Mouse (Mus musculus) liver, adult 2 months (tissue): Measurements from ENCODE around the gene Olfr691.

ENCODE experiments used
- CTCF ChIP-seq: fragments of 200-500 bp; IDR thresholded peaks from 2 replicates; pipeline ENCODE4 v1.5.1; 2011; ENCODE audit warnings: low read depth, low read length, control low read depth
- POLR2A ChIP-seq: fragments of 200-500 bp; IDR thresholded peaks from 2 replicates; pipeline ENCODE4 v1.6.1; 2011; ENCODE audit warnings: low read length, control low read depth; ENCODE audit not compliant: insufficient read depth; ENCODE audit errors: extremely low read depth

DNA sequence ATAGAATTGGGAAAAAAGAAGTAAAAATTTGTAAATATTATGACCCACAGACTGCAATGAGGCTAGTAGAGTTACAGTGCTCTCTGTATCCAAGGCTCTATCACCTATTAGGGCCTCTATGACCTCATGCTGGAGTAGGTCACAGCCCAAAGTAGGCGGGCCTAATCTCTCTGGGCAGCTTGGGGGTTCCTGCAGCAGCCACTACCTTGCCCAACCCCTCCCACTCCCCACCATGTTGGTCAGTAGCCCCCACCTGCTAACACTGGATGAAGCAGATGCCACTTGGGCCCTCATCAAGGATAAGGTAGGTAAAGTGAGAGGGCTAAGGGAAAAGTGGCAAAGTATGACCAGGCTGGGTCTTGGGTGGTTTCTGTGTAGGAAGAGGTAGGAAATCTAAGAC lies 32.8 kb upstream of the Olfr691 start, which contains the start of gene Gm5901:
- TF ChIP-seq CTCF: no peak
- no peak for TF ChIP-seq POLR2A
